Mouse (Mus musculus) heart, postnatal 0 days (tissue): ENCODE data around the gene Mgat3.

Experiments
- CTCF ChIP-seq: IDR thresholded peaks from 2 replicates; pipeline ENCODE4 v1.5.1; 2016; ENCODE audit warnings: antibody characterized with exemption, control low read depth, low read depth
- EP300 ChIP-seq: IDR thresholded peaks from 2 replicates; pipeline ENCODE4 v1.6.1; 2016; ENCODE audit warnings: antibody characterized with exemption, low read depth

DNA sequence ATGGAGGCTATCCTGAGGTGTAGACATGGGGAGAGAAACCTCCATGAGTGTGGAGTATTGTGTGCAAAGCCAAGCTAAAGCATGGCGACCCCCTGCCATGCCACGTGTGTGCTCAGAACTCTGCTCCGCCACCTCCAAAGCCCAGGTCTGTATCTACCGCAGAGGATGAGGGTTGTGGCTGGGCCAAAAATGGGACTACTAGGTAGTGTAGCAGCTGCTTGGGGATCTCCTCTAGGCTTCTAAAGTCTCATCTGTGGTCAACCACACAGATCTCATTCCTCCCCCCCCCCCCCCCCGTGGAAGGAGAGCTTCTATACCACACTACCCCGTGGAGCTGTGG, 18.7 kb downstream of the Mgat3 start:
- TF ChIP-seq CTCF: no peak
- TF ChIP-seq EP300: no peak
